Mouse (Mus musculus) midbrain, embryonic 15.5 days (tissue): ENCODE results near the gene Lpp. TPM values are rescaled to one million over a fixed set of nuclear protein-coding genes. Genes with fewer than 3 reads are reported as not detected.

Experiments
- ATAC-seq: fragments of 200-750 bp; cut with Nextera tagmentation; replicated peaks from 2 replicates; pipeline ENCODE4 v1.8.0; 2017; ENCODE audit warnings: moderate TSS enrichment
- H3K27ac ChIP-seq: fragments of 300-500 bp; sonication (generic); 2 replicates; pipeline ENCODE4 v1.5.1; 2015; ENCODE audit warnings: mild to moderate bottlenecking, inconsistent platforms
- H3K27me3 ChIP-seq: fragments of 300-500 bp; sonication (generic); replicated peaks from 2 replicates; pipeline ENCODE4 v1.6.1; 2015; ENCODE audit warnings: inconsistent platforms
- H3K36me3 ChIP-seq: fragments of 300-500 bp; sonication (generic); replicated peaks from 2 replicates; pipeline ENCODE4 v1.6.1; 2015; ENCODE audit warnings: inconsistent platforms
- H3K4me1 ChIP-seq: fragments of 300-500 bp; sonication (generic); 2 replicates; pipeline ENCODE4 v1.6.1; 2015; ENCODE audit warnings: inconsistent platforms
- H3K4me2 ChIP-seq: fragments of 300-500 bp; sonication (generic); 2 replicates; pipeline ENCODE4 v1.6.1; 2015; ENCODE audit warnings: inconsistent platforms, mild to moderate bottlenecking, moderate library complexity
- H3K4me3 ChIP-seq: fragments of 300-500 bp; sonication (generic); 2 replicates; pipeline ENCODE4 v1.5.1; 2015; ENCODE audit warnings: mild to moderate bottlenecking, inconsistent platforms
- H3K9ac ChIP-seq: fragments of 300-500 bp; sonication (generic); 2 replicates; pipeline ENCODE4 v1.6.1; 2015; ENCODE audit warnings: mild to moderate bottlenecking, inconsistent platforms
- H3K9me3 ChIP-seq: fragments of 300-500 bp; sonication (generic); 2 replicates; pipeline ENCODE4 v1.6.1; 2016; ENCODE audit warnings: inconsistent platforms
- WGBS: fragments of 180-500 bp; shearing (Covaris S2); methylation state at CpG from one replicate; pipeline ENCODE4 v1.1.7; 2015; ENCODE audit warnings: mixed read lengths; 5-methylcytosine and 5-hydroxymethylcytosine counted together
- polyA plus RNA-seq: library from polyadenylated mRNA; unstranded; fragments of >200 nt; fragmentation: Nextera tagmentation; extraction: Ambion mirVana; gene quantifications from 2 replicates; pipeline ENCODE4 v1.2.1, GENCODE M21; 2015

Gene Lpp
- polyA plus RNA-seq, 1 experiment from 2014 or later: 10.4 TPM

GRCm38 (mm10) chr16:24514802-24515727 lies 121.8 kb downstream of the Lpp start:
- Histone ChIP-seq H3K9ac (no peak overlapping the region), H3K36me3 (no peaks in the 10 kb centered on the region), H3K9me3 (no peaks in the 10 kb centered on the region), H3K27me3 (no peaks in the 10 kb centered on the region), H3K27ac (no peak overlapping the region), H3K4me1 (no peaks in the 10 kb centered on the region), H3K4me2 (no peak overlapping the region), H3K4me3 (no peak overlapping the region)
- 87% methylated on average over 11 of the region's 11 CpGs for WGBS
- ATAC-seq: no peak

GRCm38 (mm10) chr16:24516993-24517392 lies 123.7 kb downstream of the Lpp start:
- no peak overlapping the region for H3K4me2 ChIP-seq
- no peak overlapping the region for H3K9ac ChIP-seq
- H3K27ac ChIP-seq: no peak overlapping the region
- H3K36me3 ChIP-seq: no peaks in the 10 kb centered on the region
- WGBS: 80% methylated on average over 3 of the region's 3 CpGs
- no peaks in the 10 kb centered on the region for H3K4me1 ChIP-seq
- H3K27me3 ChIP-seq: no peaks in the 10 kb centered on the region
- H3K9me3 ChIP-seq: no peaks in the 10 kb centered on the region
- ATAC-seq: no peak
- no peak overlapping the region for H3K4me3 ChIP-seq

GRCm38 (mm10) chr16:24517501-24518042 lies 124.3 kb downstream of the Lpp start:
- Histone ChIP-seq H3K27ac (no peak overlapping the region), H3K9me3 (no peaks in the 10 kb centered on the region), H3K4me3 (no peak overlapping the region), H3K4me1 (no peaks in the 10 kb centered on the region), H3K36me3 (no peaks in the 10 kb centered on the region), H3K9ac (no peak overlapping the region), H3K27me3 (no peaks in the 10 kb centered on the region), H3K4me2 (no peak overlapping the region)
- 71% methylated on average over 9 of the region's 9 CpGs for WGBS
- no peak for ATAC-seq

- H3K9me3 ChIP-seq: no peaks in the 10 kb centered on the region
- no peaks in the 10 kb centered on the region for H3K36me3 ChIP-seq
- no peaks in the 10 kb centered on the region for H3K4me1 ChIP-seq
- no peak overlapping the region for H3K9ac ChIP-seq
- H3K4me3 ChIP-seq: no peak overlapping the region
- WGBS: 79% methylated on average over 7 of the region's 7 CpGs
- H3K27me3 ChIP-seq: no peaks in the 10 kb centered on the region
- H3K4me2 ChIP-seq: no peak overlapping the region
- ATAC-seq: no peak
- no peak overlapping the region for H3K27ac ChIP-seq
Measured at GRCm38 (mm10) chr16:24518785-24519184, 125.5 kb downstream of the Lpp start.

GRCm38 (mm10) chr16:24527219-24527618 lies 133.9 kb downstream of the Lpp start:
- H3K4me3 ChIP-seq: no peak overlapping the region
- H3K9ac ChIP-seq: no peak overlapping the region
- ATAC-seq: no peak
- 97% methylated on average over 7 of the region's 7 CpGs for WGBS
- no peaks in the 10 kb centered on the region for H3K36me3 ChIP-seq
- no peak overlapping the region for H3K27ac ChIP-seq
- no peaks in the 10 kb centered on the region for H3K27me3 ChIP-seq
- H3K4me2 ChIP-seq: no peak overlapping the region
- H3K4me1 ChIP-seq: no peaks in the 10 kb centered on the region
- H3K9me3 ChIP-seq: no peaks in the 10 kb centered on the region

GRCm38 (mm10) chr16:24531681-24532080 lies 138.4 kb downstream of the Lpp start:
- no peak overlapping the region for H3K4me2 ChIP-seq
- 95% methylated on average over 2 of the region's 2 CpGs for WGBS

GRCm38 (mm10) chr16:24535221-24535620 lies 141.9 kb downstream of the Lpp start:
- H3K27ac ChIP-seq: no peak overlapping the region
- H3K4me3 ChIP-seq: no peak overlapping the region
- no peak for ATAC-seq
- H3K4me1 ChIP-seq: no peaks in the 10 kb centered on the region
- no peaks in the 10 kb centered on the region for H3K36me3 ChIP-seq
- no peak overlapping the region for H3K9ac ChIP-seq
- H3K4me2 ChIP-seq: no peak overlapping the region
- H3K9me3 ChIP-seq: no peaks in the 10 kb centered on the region
- no peaks in the 10 kb centered on the region for H3K27me3 ChIP-seq
- WGBS: 85% methylated on average over 6 of the region's 6 CpGs

More at GRCm38 (mm10) chr16:24531681-24532080, 138.4 kb downstream of the Lpp start:
- Histone ChIP-seq H3K9ac (no peak overlapping the region), H3K4me3 (no peak overlapping the region), H3K27me3 (no peaks in the 10 kb centered on the region), H3K27ac (no peak overlapping the region), H3K36me3 (no peaks in the 10 kb centered on the region), H3K9me3 (no peaks in the 10 kb centered on the region), H3K4me1 (no peaks in the 10 kb centered on the region)
- ATAC-seq: no peak

GRCm38 (mm10) chr16:24536261-24536660 lies 143.0 kb downstream of the Lpp start:
- H3K9ac ChIP-seq: no peak overlapping the region
- 84% methylated on average over 7 of the region's 7 CpGs for WGBS
- H3K27me3 ChIP-seq: no peaks in the 10 kb centered on the region
- H3K4me2 ChIP-seq: no peak overlapping the region
- H3K4me3 ChIP-seq: no peak overlapping the region
- no peak for ATAC-seq
- no peaks in the 10 kb centered on the region for H3K9me3 ChIP-seq
- H3K36me3 ChIP-seq: no peaks in the 10 kb centered on the region
- H3K27ac ChIP-seq: no peak overlapping the region
- no peaks in the 10 kb centered on the region for H3K4me1 ChIP-seq

GRCm38 (mm10) chr16:24539003-24539402 lies 145.7 kb downstream of the Lpp start:
- Histone ChIP-seq H3K4me3 (no peak overlapping the region), H3K36me3 (no peaks in the 10 kb centered on the region), H3K27ac (no peak overlapping the region), H3K9me3 (no peaks in the 10 kb centered on the region), H3K4me1 (no peaks in the 10 kb centered on the region), H3K4me2 (no peak overlapping the region), H3K27me3 (no peaks in the 10 kb centered on the region), H3K9ac (no peak overlapping the region)
- no peak for ATAC-seq
- 92% methylated on average over 4 of the region's 4 CpGs for WGBS

GRCm38 (mm10) chr16:24542864-24543263 lies 149.6 kb downstream of the Lpp start:
- Histone ChIP-seq H3K9ac (no peak overlapping the region), H3K4me1 (no peaks in the 10 kb centered on the region), H3K4me2 (no peak overlapping the region), H3K36me3 (no peaks in the 10 kb centered on the region), H3K27me3 (no peaks in the 10 kb centered on the region), H3K9me3 (no peaks in the 10 kb centered on the region), H3K4me3 (no peak overlapping the region), H3K27ac (no peak overlapping the region)
- WGBS: 84% methylated on average over 7 of the region's 7 CpGs
- ATAC-seq: no peak

GRCm38 (mm10) chr16:24545366-24545765 lies 152.1 kb downstream of the Lpp start:
- Histone ChIP-seq H3K27ac (no peak overlapping the region), H3K36me3 (no peaks in the 10 kb centered on the region), H3K27me3 (no peaks in the 10 kb centered on the region), H3K4me3 (no peak overlapping the region), H3K4me2 (no peak overlapping the region), H3K9ac (no peak overlapping the region), H3K9me3 (no peaks in the 10 kb centered on the region), H3K4me1 (no peaks in the 10 kb centered on the region)
- ATAC-seq: no peak
- WGBS: 87% methylated on average over 5 of the region's 5 CpGs

- Histone ChIP-seq H3K27me3 (no peaks in the 10 kb centered on the region), H3K4me1 (no peaks in the 10 kb centered on the region), H3K4me3 (no peak overlapping the region), H3K4me2 (no peak overlapping the region), H3K9ac (no peak overlapping the region), H3K36me3 (no peaks in the 10 kb centered on the region), H3K9me3 (no peaks in the 10 kb centered on the region), H3K27ac (no peak overlapping the region)
- no peak for ATAC-seq
- 88% methylated on average over 4 of the region's 4 CpGs for WGBS
Measured at GRCm38 (mm10) chr16:24558458-24558857, 165.2 kb downstream of the Lpp start.

GRCm38 (mm10) chr16:24559811-24560210 lies 166.5 kb downstream of the Lpp start:
- ATAC-seq: no peak
- Histone ChIP-seq H3K9me3 (no peaks in the 10 kb centered on the region), H3K27ac (no peak overlapping the region), H3K36me3 (no peaks in the 10 kb centered on the region), H3K4me1 (no peaks in the 10 kb centered on the region), H3K9ac (no peak overlapping the region), H3K27me3 (no peaks in the 10 kb centered on the region), H3K4me3 (no peak overlapping the region), H3K4me2 (no peak overlapping the region)
- 94% methylated on average over 4 of the region's 4 CpGs for WGBS
